Comparison of ENCODE assay signal across 13 mouse cellular contexts in genomic region chr15:84443631-84444030, GRCm38 (mm10). TPM values are rescaled to one million over a fixed set of nuclear protein-coding genes. Genes with fewer than 3 reads are reported as not detected.
DNase-seq lines count a peak whose midpoint lies in the region; ATAC-seq and TF ChIP-seq lines count a peak whose summit lies in the region.
"Had no signal": no experiment of that assay in that cellular context is flagged by ENCODE, and none has a peak within 500 bp of the region (broad histone marks: within the 10 kb centered on the region; RNA-seq: fewer than 3 reads in every experiment).

No protein-coding gene starts in this region.

- H3ac ChIP-seq in myocyte (ENCODE audit: control insufficient read depth, insufficient read length) = no peak overlapping the region

- no peak overlapping the region for H3K27ac ChIP-seq in forebrain, embryonic 14.5 days (ENCODE audit: low read depth, low read length)
- H3K27ac ChIP-seq in hindbrain, embryonic 12.5 days = peak overlapping the region; percentile 6; the same call in 1 of the 2 replicates
- H3K27ac ChIP-seq: heart, embryonic 13.5 days; liver, embryonic 15.5 days had no signal

- peaks cover 6% of the 10 kb centered on the region for H3K27me3 ChIP-seq in forebrain, embryonic 14.5 days (replicated peaks; ENCODE audit: control insufficient read depth, insufficient read depth, low read length)
- peaks cover 58% of the 10 kb centered on the region for H3K27me3 ChIP-seq in hindbrain, embryonic 12.5 days
- H3K27me3 ChIP-seq in myocyte (ENCODE audit: control insufficient read depth, insufficient read depth, insufficient read length) = peaks cover 65% of the 10 kb centered on the region

- H3K36me3 ChIP-seq in forebrain, embryonic 14.5 days (ENCODE audit: control insufficient read depth, insufficient read depth, low read length) = no peaks in the 10 kb centered on the region
- no peaks in the 10 kb centered on the region for H3K36me3 ChIP-seq in hindbrain, embryonic 12.5 days
- H3K36me3 ChIP-seq in myocyte (ENCODE audit: control insufficient read depth, insufficient read depth) = no peaks in the 10 kb centered on the region
- H3K36me3 ChIP-seq: heart, embryonic 13.5 days; liver, embryonic 15.5 days had no signal

- H3K4me3 ChIP-seq in forebrain, embryonic 14.5 days (ENCODE audit: low read depth, low read length) = no peak overlapping the region
- H3K4me3 ChIP-seq in hindbrain, embryonic 12.5 days = no peak overlapping the region
- peak overlapping the region; percentile 0 for H3K4me3 ChIP-seq in myocyte
- H3K4me3 ChIP-seq: erythroblast, embryonic 14.5 days; heart, embryonic 13.5 days; liver, embryonic 15.5 days had no signal

- DNase-seq in forebrain, embryonic 14.5 days (ENCODE audit: low spot score) = no peak
- peak; percentile 72 for DNase-seq in kidney, postnatal 14 days
- DNase-seq in thymus, postnatal 25 days = no peak
- DNase-seq in left cerebral cortex, postnatal 10 days (ENCODE audit: extremely low spot score in 1 of 2, low spot score in 2 of 2) = no peak
- no peak for DNase-seq in urinary bladder, adult 18-20 months (ENCODE audit: low spot score in 2 of 2)
- DNase-seq: cerebellum, adult 2 months; spleen, adult 18-20 months; thymus, postnatal 4 days had no signal

- intact Hi-C loops in left cerebral cortex, postnatal 10 days (cut with DNase I) = no loop called here

- no peak for TF ChIP-seq POLR2A in myocyte (IDR thresholded peaks at IDR 0.05; ENCODE audit: insufficient read length, low read depth)

- ATAC-seq in forebrain, embryonic 14.5 days = no peak
- ATAC-seq in hindbrain, embryonic 12.5 days (ENCODE audit: low FRiP score) = peak; percentile 8; the same call in 1 of the 2 replicates

- no peaks in the 10 kb centered on the region for H3K9me3 ChIP-seq in forebrain, embryonic 14.5 days (replicated peaks; ENCODE audit: control insufficient read depth, low read length)
- H3K9me3 ChIP-seq in hindbrain, embryonic 12.5 days (replicated peaks) = no peaks in the 10 kb centered on the region
- H3K9me3 ChIP-seq: heart, embryonic 13.5 days; liver, embryonic 15.5 days had no signal

- H3K4me1 ChIP-seq in forebrain, embryonic 14.5 days (ENCODE audit: control insufficient read depth, insufficient read depth, low read length) = peaks cover 32% of the 10 kb centered on the region
- H3K4me1 ChIP-seq in hindbrain, embryonic 12.5 days = peaks cover 58% of the 10 kb centered on the region
- H3K4me1 ChIP-seq: liver, embryonic 15.5 days had no signal

- H3K79me2 ChIP-seq in myocyte (ENCODE audit: control insufficient read depth, insufficient read depth) = no peaks in the 10 kb centered on the region

- H3K9ac ChIP-seq in forebrain, embryonic 14.5 days (ENCODE audit: low read length) = peak overlapping the region; percentile 37
- no peak overlapping the region for H3K9ac ChIP-seq in hindbrain, embryonic 12.5 days
- H3K9ac ChIP-seq: heart, embryonic 13.5 days; liver, embryonic 15.5 days had no signal

- peak overlapping the region; percentile 88 for H3K4me2 ChIP-seq in forebrain, embryonic 14.5 days (ENCODE audit: low read length)
- peak overlapping the region; percentile 26 for H3K4me2 ChIP-seq in hindbrain, embryonic 12.5 days (replicated peaks)
- H3K4me2 ChIP-seq in myocyte (ENCODE audit: low read depth) = peak overlapping the region; percentile 61
- H3K4me2 ChIP-seq: heart, embryonic 13.5 days; liver, embryonic 15.5 days had no signal

- 37% methylated on average over 10 of the region's 10 CpGs for WGBS in forebrain, embryonic 14.5 days
- WGBS in hindbrain, embryonic 12.5 days = 25% methylated on average over 10 of the region's 10 CpGs

TF ChIP-seq in myocyte, 11 proteins besides CTCF, POLR2A, EP300 and RAD21:
- TF ChIP-seq MAX (IDR thresholded peaks at IDR 0.05; ENCODE audit: low read depth) (no peak), TCF12 (IDR thresholded peaks at IDR 0.05; ENCODE audit: insufficient read depth, poor library complexity, severe bottlenecking) (peak; percentile 48), USF1 (IDR thresholded peaks at IDR 0.05; ENCODE audit: low read depth) (no peak), MYOD1 (IDR thresholded peaks at IDR 0.05; ENCODE audit: control insufficient read depth in 1 of 3, insufficient read length in 2 of 3, low read depth in 2 of 3) (peak in 2 of 3 experiments; percentile 96 to 99), TCF3 (IDR thresholded peaks at IDR 0.05; ENCODE audit: insufficient read length, low read depth) (peak; percentile 92), CEBPB (IDR thresholded peaks at IDR 0.05; ENCODE audit: insufficient read depth, poor library complexity, severe bottlenecking) (no peak), SRF (IDR thresholded peaks at IDR 0.05; ENCODE audit: control insufficient read depth, insufficient read length, low read depth) (peak; percentile 28), MYOG (IDR thresholded peaks at IDR 0.05; ENCODE audit: control insufficient read depth in 1 of 3, insufficient read depth in 1 of 3, insufficient read length in 2 of 3, low read depth in 2 of 3) (peak; percentile 52 to 99 (median 98))

RNA-seq across cellular contexts. Expression of gene Shisal1, which starts 3.3 kb away (rescaled TPM):
- 7.9 and 9.6 TPM in 2 replicates for polyA plus RNA-seq in forebrain, embryonic 14.5 days (2014; fragmentation: Nextera tagmentation; extraction: Ambion mirVana)
- 9.4 and 10.8 TPM in 2 replicates for polyA plus RNA-seq in hindbrain, embryonic 12.5 days (2016; fragmentation: Nextera tagmentation; extraction: Ambion mirVana)
- polyA plus RNA-seq in myocyte (2012; fragmentation: generic; extraction: Trizol) = 2.2 TPM
- 10 to 100 TPM; 51.4 to 54.1 TPM for total RNA-seq in left cerebral cortex, postnatal 10 days (2021)
- polyA plus RNA-seq: erythroblast, embryonic 14.5 days had no signal

Comparison
In these comparisons a context has a peak if more than half of its experiments do, and no peak if none do; other contexts are left out.
1. H3K4me2 ChIP-seq: peak in every context shown above with its lines; median percentile 88 in forebrain, embryonic 14.5 days; 61 in myocyte; 26 in hindbrain, embryonic 12.5 days.